Mouse (Mus musculus) liver, postnatal 0 days (tissue): Measurements from ENCODE around the gene Gm36176. TPM values are rescaled to one million over a fixed set of nuclear protein-coding genes. Genes with fewer than 3 reads are reported as not detected.
"Not testable (repeated sequence)": the region's sequence is repeated elsewhere in the genome, so short reads cannot be mapped to it uniquely, and the experiment has no call there.

Source experiments
- ATAC-seq: fragments of 200-750 bp; cut with Nextera tagmentation; 2 replicates; pipeline ENCODE4 v1.8.0; 2017; ENCODE audit warnings: mild to moderate bottlenecking, moderate library complexity
- DNase-seq: peaks from one replicate; pipeline ENCODE4 v3.0.0-alpha.2; 2016
- H3K27ac ChIP-seq: fragments of 300-500 bp; sonication (generic); 2 replicates; pipeline ENCODE4 v1.5.1; 2014; ENCODE audit warnings: antibody characterized with exemption, moderate library complexity, mild to moderate bottlenecking, low read depth
- H3K27me3 ChIP-seq: fragments of 300-500 bp; sonication (generic); 2 replicates; pipeline ENCODE4 v1.6.1; 2014; ENCODE audit warnings: low read length, control low read depth, mixed read lengths; ENCODE audit not compliant: insufficient read depth
- H3K36me3 ChIP-seq: fragments of 300-500 bp; sonication (generic); replicated peaks from 2 replicates; pipeline ENCODE4 v1.6.1; 2014; ENCODE audit warnings: mild to moderate bottlenecking, control low read depth, low read length, moderate library complexity, mixed read lengths; ENCODE audit not compliant: insufficient read depth
- H3K4me1 ChIP-seq: fragments of 300-500 bp; sonication (generic); 2 replicates; pipeline ENCODE4 v1.6.1; 2014; ENCODE audit warnings: antibody characterized with exemption, mild to moderate bottlenecking, control low read depth; ENCODE audit not compliant: insufficient read depth
- H3K4me2 ChIP-seq: fragments of 300-500 bp; sonication (generic); 2 replicates; pipeline ENCODE4 v1.6.1; 2014; ENCODE audit warnings: low read depth, mild to moderate bottlenecking, low read length, moderate library complexity, mixed read lengths
- H3K4me3 ChIP-seq: fragments of 300-500 bp; sonication (generic); 2 replicates; pipeline ENCODE4 v1.5.1; 2014; ENCODE audit warnings: low read depth, low read length
- H3K9ac ChIP-seq: fragments of 300-500 bp; sonication (generic); replicated peaks from 2 replicates; pipeline ENCODE4 v1.6.1; 2014; ENCODE audit warnings: mild to moderate bottlenecking, moderate library complexity
- H3K9me3 ChIP-seq: fragments of 300-500 bp; sonication (generic); 2 replicates; pipeline ENCODE4 v1.6.1; 2016; ENCODE audit warnings: mild to moderate bottlenecking, control low read depth, low read length, mixed read lengths
- CTCF ChIP-seq: sonication (generic); IDR thresholded peaks from 2 replicates; pipeline ENCODE4 v1.5.1; 2016; ENCODE audit warnings: antibody characterized with exemption, low read depth
- EP300 ChIP-seq: IDR thresholded peaks from 2 replicates; pipeline ENCODE4 v1.6.1; 2016; ENCODE audit warnings: antibody characterized with exemption, low read depth, mild to moderate bottlenecking
- WGBS: fragments of 180-500 bp; shearing (Covaris S2); extraction: QIAGEN DNeasy Blood & Tissue Kit; methylation state at CpG from one replicate; pipeline ENCODE4 v1.1.7; 2014; ENCODE audit not compliant: insufficient replicate concordance; 5-methylcytosine and 5-hydroxymethylcytosine counted together
- polyA plus RNA-seq: library from polyadenylated mRNA; unstranded; fragments of >200 nt; fragmentation: Nextera tagmentation; extraction: Ambion mirVana; gene quantifications from 2 replicates; pipeline ENCODE4 v1.2.1, GENCODE M21; 2015

The Gm36176 gene
- not detected in 2 replicates for polyA plus RNA-seq

GRCm38 (mm10) chr10:77846503-77846902 lies at the start of gene Gm36176:
Gm36176 (plus strand) TSS chr10:77846803.
- TF ChIP-seq EP300 (no peak), CTCF (no peak)
- WGBS: 55% methylated on average over 3 of the region's 3 CpGs
- DNase-seq: no peak
- H3K4me2 ChIP-seq: no peak within 1 kb of the TSS
- ATAC-seq: no peak
- H3K9ac ChIP-seq: no peak within 1 kb of the TSS
- H3K27ac ChIP-seq: no peak within 1 kb of the TSS
- H3K36me3 ChIP-seq: no peaks in the 10 kb centered on the region
- H3K27me3 ChIP-seq: no peaks in the 10 kb centered on the region
- H3K4me1 ChIP-seq: no peaks in the 10 kb centered on the region
- H3K4me3 ChIP-seq: no peak within 1 kb of the TSS
- H3K9me3 ChIP-seq: peaks cover 5% of the 10 kb centered on the region

GRCm38 (mm10) chr10:77797677-77798076 lies 48.9 kb upstream of the Gm36176 start:
- Histone ChIP-seq H3K4me1 (no peaks in the 10 kb centered on the region), H3K9ac (no peak overlapping the region)
- ATAC-seq: no peak

GRCm38 (mm10) chr10:77798164-77798920 lies 48.3 kb upstream of the Gm36176 start:
- H3K4me1 ChIP-seq, ATAC-seq, H3K4me2 ChIP-seq, H3K4me3 ChIP-seq, H3K27ac ChIP-seq, H3K36me3 ChIP-seq, H3K9me3 ChIP-seq, H3K27me3 ChIP-seq, DNase-seq, H3K9ac ChIP-seq: not testable (repeated sequence)
- WGBS: 72% methylated on average over 2 of the region's 3 CpGs

More at GRCm38 (mm10) chr10:77797677-77798076, 48.9 kb upstream of the Gm36176 start:
- Histone ChIP-seq H3K4me3 (no peak overlapping the region), H3K27ac (no peak overlapping the region), H3K9me3 (no peaks in the 10 kb centered on the region), H3K4me2 (no peak overlapping the region), H3K36me3 (no peaks in the 10 kb centered on the region), H3K27me3 (no peaks in the 10 kb centered on the region)
- DNase-seq: no peak
- WGBS: 29% methylated on average over 3 of the region's 3 CpGs
- no peak for TF ChIP-seq CTCF
- TF ChIP-seq EP300: no peak

- no peaks in the 10 kb centered on the region for H3K9me3 ChIP-seq
- no peak within 1 kb of the TSS for H3K9ac ChIP-seq
- no peaks in the 10 kb centered on the region for H3K27me3 ChIP-seq
- TF ChIP-seq CTCF: no peak
- TF ChIP-seq EP300: no peak
- no peak within 1 kb of the TSS for H3K4me3 ChIP-seq
- no peaks in the 10 kb centered on the region for H3K4me1 ChIP-seq
- no peak for DNase-seq
- H3K4me2 ChIP-seq: no peak within 1 kb of the TSS
- H3K27ac ChIP-seq: no peak within 1 kb of the TSS
- no peak for ATAC-seq
- whole genome bisulfite sequencing: 59% methylated on average over 8 of the region's 8 CpGs
- no peaks in the 10 kb centered on the region for H3K36me3 ChIP-seq
Observed at GRCm38 (mm10) chr10:77798921-77799508, 47.6 kb upstream of the Gm36176 start, which contains the start of gene Gm19668. Gm19668 (minus strand) TSS chr10:77799133.

GRCm38 (mm10) chr10:77804095-77804494 lies 42.5 kb upstream of the Gm36176 start:
- no peak overlapping the region for H3K27ac ChIP-seq
- no peak for DNase-seq
- TF ChIP-seq EP300 (no peak), CTCF (no peak)
- no peaks in the 10 kb centered on the region for H3K9me3 ChIP-seq
- no peaks in the 10 kb centered on the region for H3K4me1 ChIP-seq
- WGBS: 47% methylated on average over 3 of the region's 3 CpGs
- H3K36me3 ChIP-seq: no peaks in the 10 kb centered on the region
- no peaks in the 10 kb centered on the region for H3K27me3 ChIP-seq
- ATAC-seq: no peak
- H3K9ac ChIP-seq: no peak overlapping the region
- no peak overlapping the region for H3K4me2 ChIP-seq
- no peak overlapping the region for H3K4me3 ChIP-seq

- Histone ChIP-seq H3K9ac (no peak within 1 kb of the TSS), H3K27ac (no peak within 1 kb of the TSS), H3K36me3 (no peaks in the 10 kb centered on the region), H3K9me3 (no peaks in the 10 kb centered on the region), H3K27me3 (no peaks in the 10 kb centered on the region), H3K4me1 (no peaks in the 10 kb centered on the region), H3K4me3 (no peak within 1 kb of the TSS), H3K4me2 (no peak within 1 kb of the TSS)
- DNase-seq (no peak), ATAC-seq (no peak)
- TF ChIP-seq CTCF (no peak), EP300 (no peak)
- 61% methylated on average over 5 of the region's 5 CpGs for WGBS
Observed at GRCm38 (mm10) chr10:77811743-77812142, 34.9 kb upstream of the Gm36176 start, which contains the start of gene Gm9507. Gm9507 (minus strand) TSS chr10:77811843.
